Mouse (Mus musculus) T-cell, adult 2 months (primary cell): Measurements from ENCODE around the gene Chtop.
A peak's percentile ranks its signal among the peaks of the same experiment; 100 is the strongest.

ENCODE experiments used
- DNase-seq: peaks from one replicate; pipeline ENCODE4 v3.0.0; 2022; ENCODE audit warnings: low spot score

Chtop gene

DNA sequence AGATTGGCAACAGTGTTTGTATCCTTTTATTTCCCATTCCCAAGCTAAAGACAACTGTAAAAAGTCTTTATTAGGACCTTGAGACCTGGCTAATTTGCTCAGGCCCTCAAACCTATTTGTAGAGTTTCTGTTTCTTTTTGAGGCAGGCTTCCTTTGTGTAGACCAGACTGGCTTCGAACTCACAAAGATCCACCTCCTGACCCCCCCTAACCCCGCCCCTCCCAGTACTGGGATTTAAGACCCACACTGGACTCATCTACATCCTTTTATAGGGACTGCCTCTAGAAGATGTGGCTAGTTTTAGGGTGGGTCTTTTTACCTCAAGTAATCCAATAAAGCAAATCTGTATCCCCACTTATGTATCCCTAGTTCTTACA is 437 bp upstream of the Chtop start:
- DNase-seq: no peak

DNA sequence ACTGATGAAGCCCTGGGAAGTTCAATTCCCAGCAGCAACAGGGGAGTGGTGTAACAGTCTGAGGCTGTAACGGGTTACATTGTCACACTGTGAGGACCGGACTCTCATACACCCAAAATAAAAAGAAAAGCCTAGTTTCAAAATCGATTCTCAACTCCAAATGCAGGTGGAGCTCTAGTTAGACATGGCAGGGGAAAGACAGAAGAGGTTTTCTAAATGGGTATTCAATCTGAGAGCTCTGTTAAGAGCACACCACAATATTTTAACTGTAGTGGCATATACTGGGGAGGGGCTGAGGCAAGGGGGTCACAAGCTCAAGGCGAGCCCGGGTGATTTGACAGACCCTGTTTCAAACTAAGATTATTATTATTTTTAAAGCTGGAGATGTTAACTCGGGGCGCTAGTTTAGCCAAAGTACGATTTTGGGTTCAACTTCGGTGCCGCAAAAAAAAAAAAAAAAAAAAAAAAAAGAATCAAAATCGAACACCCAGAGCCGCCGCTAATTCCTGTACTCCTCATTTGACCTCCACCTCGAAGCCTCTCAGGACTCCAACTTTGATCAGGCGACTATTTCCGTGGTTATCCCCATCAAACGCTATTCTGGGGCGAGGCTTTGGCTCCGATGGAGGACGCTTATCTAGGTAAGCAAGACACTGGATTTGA is 880 bp downstream of the Chtop start:
- DNase-seq: no peak

DNA sequence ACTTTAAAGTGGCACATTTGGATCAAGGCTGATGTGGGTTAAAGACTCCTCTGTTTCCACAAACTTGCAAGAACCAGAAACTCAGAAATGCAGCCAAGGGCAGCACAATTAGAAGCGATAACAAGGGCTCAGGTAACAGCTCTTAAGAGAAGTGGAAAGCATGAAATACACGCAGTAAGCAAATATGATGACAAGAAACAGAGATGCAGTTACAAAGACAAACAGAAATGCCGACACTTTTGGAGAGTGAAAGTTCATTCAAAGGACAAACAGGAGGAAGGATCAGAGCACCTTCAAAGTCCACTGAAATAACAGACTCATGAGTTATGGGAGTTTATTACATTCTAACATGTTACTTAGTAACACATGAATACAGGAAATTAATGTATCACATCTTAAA is 2.9 kb downstream of the Chtop start:
- no peak for DNase-seq

DNA sequence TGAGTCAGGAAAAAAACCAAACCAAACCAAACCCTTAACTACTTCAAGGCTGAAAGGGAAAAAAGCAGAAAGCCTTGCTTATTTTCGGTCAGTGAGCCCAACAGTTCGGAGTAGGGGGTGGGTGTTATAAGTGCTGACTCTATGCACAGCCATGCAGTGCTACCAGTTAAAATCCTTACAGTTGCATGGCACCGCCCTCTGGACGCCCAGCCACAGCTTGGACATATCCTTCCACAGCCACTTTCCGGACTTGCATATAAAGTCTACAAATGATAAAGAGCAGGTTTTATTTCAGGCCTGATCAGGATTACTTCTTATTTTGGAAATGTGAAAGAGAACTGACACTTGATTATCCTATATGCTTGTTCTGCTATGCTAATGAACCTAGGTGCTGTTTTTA is 4.1 kb downstream of the Chtop start:
- DNase-seq: no peak

DNA sequence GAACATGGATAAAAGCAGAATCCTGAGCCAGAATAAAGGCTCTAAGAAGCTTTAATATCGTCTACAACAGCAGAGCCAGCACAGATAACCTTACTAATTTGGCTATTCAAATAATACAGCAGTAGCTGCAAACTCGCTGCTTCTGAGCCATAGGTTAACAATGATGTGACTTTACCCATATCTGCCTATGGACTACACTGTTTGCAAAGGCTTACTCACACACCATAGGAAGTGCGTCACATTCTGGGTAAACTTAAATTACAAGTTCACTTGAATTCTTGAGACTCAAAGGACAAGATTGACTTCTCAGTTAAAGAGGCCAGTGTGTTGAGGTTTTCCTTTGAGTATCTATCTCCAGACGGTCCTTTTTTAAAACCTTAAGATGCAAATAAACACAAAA is 5.9 kb downstream of the Chtop start:
- DNase-seq: no peak

DNA sequence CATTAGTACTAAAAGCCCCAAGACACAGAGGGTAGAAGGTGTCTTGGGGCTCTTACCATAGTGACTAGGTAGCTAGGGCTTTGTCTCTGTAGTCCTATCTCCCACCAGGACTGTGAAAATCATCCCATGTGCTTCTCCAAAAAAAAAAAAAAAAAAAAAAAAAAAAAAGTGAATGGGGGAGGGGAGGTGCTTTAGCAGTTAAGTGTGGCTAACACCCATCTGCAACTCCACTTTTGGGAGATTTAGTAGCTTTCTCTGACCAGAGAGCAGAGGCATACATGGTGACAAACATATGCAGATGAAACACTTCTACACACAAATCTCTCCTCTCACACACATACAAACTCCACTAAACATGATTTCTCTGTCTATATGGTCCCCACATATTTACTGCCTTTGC is 11.7 kb downstream of the Chtop start:
- no peak for DNase-seq

DNA sequence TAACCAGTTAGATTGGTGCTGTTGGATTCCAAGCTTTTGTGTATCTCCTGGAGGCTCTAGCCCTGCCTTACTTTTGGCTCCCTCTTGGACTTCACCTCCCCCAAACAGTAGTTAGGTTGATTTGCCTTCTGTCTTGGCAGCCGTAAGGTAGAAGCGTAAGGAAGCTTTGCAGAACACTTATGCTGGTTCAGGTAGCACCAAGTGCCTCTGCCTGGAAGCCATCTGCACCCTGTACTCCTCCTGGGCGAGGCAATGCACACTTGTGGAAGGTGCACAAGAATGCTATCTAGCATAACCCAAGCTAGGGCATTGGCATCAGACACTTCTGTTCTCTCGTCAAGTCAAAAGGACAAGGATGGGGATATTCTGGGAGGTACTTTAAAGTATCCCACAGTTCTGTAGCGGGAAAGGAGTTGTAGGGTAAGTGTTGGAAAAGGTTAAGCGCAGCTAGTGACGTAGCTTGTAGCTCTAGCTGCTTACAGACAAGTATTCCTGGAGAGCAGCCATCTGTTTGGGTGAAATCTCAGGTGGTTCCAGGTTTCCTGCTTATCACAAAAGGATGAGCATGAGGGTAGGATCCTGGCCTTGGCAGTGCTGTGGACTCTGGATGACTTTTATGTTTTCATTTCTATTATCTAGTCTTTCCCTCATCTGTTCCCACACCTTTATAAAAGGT is 13.3 kb downstream of the Chtop start:
- no peak for DNase-seq

DNA sequence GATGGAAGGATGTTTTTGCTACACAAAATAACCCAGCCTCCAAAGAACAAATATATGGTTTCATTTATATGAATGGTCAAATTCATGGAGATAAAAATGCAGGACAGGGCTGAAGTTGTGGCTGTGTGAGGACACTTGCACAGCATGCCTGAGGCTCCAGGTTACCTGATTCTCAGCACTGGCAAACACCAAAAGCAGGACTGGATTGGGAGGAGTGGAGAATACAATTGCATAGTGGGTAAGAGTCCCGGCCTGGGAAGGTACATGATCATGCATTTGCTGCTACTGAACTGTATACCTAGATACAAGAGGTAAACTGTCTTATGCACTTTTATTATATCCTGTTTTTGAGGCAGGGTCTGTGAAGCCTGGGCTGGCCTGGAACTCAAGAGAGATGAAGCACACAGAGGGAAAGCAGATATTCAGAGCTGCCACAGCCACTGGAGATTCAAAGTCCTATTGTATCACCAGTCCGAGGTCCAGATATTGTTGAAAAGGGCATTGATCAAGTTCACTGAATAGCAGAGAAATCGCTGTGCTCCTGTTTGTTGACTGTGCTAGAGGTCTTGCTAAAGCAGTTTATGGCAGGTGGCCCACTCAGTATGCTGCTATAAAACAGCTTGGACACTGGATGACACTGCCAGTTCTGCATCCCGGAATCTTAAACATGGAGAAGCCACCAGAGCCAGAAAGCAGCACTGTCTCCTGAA is 15.3 kb downstream of the Chtop start:
- DNase-seq: no peak

DNA sequence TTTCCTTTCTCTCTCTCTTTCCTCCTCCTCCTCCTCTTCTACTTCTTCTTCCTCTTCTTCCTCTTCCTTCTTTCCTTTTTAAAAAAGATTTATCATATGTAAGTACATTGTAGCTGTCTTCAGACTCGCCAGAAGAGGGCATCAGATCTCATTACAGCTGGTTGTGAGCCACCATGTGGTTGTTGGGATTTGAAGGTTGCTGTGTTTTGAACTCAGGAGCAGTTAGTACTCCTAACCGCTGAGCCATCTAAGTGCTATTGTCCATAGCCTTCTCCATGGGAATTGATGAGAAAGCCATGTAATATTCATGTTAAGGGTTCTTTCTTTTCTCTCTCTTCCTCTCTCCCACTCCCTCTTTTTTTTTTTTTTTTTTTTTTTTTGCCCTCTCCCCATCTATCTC is 17.9 kb downstream of the Chtop start:
- DNase-seq: peak; percentile 70

DNA sequence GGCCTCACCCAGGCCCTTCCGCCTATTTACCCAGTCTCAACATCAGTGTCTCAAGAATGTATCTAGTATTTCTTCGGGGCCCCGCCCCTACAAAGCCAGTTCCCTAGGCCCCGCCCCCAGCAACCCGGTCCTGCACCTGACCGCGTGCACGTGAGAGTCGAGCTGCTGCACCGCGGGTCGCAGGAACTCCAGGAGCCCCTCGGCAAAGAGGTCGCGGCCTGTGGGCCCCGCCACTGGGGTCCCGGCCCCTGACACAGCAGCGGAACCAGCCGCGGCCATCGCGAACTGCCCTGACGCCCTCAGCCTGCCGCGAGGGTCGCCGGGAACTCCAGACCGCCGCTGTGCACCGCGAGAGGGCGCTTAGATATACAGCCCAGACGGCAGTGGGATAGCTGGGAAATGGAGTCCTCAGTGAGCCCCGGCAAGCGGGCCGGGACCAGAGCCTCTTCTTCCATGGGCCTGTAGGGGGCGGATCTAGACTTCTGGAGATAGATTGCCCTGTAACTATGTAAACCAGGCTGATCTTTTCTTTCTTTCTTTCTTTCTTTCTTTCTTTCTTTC is 18.5 kb downstream of the Chtop start, which contains the start of gene Snapin:
Snapin (minus strand) TSS at position 338 of the 561 bp plus-strand sequence.
- peak; percentile 95 for DNase-seq

DNA sequence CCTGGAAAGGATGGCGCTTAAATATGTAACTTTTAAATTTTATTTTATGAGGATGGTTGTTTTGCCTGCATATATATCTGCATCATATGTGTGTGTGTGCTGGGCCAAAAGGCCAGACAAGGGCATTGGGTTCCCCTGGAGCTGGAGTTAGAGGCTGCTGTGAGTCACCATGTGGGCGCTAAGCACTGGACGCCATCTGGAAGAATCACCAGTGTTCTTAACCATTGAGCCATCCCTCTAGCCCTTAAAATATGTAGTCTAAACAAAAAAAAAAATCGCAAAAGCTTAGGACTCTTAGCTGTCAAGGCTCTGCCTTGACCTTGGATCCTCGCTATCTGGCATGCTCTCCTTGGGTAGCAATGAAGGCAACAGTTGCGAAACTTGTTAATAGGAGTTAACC is 20.7 kb downstream of the Chtop start:
- DNase-seq: no peak

DNA sequence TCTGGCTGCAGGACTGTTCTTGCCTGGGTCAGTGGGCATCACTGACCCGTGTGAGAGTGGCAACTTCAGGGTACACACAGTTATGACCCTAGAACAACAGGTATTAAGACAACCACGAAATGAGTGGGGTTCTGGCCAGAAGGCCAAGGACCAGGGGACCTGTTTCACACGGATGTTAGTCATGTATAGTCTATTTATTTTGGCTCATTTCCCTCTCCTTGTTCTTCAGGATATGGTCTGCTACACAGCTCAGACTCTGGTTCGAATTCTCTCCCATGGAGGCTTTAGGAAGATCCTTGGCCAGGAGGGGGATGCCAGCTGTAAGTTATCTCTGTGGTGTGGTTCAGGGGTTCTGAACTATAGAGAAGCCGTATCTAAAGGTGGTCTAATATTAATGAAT is 22.3 kb downstream of the Chtop start:
- DNase-seq: no peak

DNA sequence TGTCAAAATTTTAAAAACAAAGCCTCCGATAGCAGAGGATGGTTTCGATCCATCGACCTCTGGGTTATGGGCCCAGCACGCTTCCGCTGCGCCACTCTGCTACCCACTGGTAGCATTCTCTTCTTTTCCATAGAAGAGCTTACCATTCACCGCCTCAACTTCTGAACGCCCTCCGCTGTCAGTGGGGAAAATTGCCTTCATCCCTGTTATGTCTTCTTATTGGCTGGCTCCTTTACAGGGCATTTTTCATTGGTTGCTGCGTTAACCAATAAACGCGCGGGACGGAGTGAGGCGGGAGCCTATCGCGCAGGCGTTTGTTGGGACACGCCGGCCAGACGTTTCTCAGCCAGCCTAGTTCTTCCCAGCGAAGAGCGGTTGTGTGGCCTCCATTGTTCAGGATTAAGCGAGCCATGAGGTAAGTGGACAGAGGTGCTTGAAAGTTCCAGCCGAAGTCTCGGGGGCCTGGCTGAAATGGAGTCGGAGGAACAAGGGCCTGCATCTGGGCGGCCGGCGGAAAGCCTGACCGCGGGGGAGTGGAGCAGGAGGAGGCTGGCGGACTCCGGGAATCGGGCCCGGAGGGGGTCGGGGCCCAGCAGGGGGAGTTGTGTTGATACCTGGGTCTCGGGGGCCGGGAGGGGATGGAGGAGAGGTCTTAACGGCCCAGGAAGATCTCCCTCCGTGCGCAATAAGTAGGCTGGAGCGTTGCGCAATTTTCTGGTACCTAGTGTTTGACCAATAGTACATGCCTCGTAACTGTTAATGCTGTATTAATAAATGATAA is 33.3 kb downstream of the Chtop start, which contains the start of gene Ilf2:
Ilf2 (plus strand) TSS at position 296 of the 781 bp plus-strand sequence.
- DNase-seq: peak; percentile 96

DNA sequence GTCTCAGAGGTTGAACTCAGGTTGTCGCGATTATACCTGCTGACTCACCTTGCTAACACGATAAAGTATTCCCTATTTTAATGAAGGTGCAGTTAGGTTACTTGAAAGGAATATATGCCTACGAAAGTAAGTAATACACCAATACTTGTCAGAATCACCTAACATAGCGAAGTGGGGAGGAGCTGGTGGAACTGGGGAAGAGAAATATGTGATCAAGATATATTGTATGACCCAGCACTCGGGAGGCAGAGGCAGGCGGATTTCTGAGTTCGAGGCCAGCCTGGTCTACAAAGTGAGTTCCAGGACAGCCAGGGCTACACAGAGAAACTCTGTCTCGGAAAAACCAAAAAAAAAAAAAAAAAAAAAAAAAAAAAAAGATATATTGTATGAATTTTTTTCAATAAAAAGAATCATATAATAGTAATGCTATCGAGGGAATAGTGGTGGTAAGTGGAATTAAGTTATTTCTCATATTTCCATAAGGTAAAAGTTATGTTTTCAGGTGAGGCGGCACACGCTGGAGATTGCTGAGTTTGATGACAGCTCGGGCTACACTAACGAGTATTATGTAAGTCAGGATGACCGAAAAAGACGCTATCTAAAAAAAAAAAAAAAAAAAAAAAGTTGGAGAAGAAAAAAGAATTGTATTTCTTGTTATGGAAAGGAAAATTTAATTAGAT is 34.0 kb downstream of the Chtop start:
- DNase-seq: no peak

DNA sequence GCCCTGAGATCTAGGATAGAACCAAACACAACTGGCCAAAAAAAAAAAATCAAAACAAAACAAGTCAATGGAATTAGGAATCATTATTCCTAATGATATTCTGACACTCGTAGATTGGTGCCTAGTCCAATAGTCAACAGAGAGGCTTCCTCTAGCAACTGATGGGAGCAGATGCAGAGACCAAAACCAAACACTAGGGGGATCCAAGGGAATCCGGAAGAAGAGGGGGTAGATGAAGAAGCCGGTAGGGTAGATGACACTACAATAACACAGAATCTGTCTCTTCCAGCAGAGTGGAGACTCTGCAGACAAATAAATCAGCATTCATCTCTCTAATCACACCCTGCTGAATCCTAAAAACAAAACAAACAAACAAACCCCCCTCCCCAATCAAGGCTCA is 37.1 kb downstream of the Chtop start:
- DNase-seq: peak; percentile 76

DNA sequence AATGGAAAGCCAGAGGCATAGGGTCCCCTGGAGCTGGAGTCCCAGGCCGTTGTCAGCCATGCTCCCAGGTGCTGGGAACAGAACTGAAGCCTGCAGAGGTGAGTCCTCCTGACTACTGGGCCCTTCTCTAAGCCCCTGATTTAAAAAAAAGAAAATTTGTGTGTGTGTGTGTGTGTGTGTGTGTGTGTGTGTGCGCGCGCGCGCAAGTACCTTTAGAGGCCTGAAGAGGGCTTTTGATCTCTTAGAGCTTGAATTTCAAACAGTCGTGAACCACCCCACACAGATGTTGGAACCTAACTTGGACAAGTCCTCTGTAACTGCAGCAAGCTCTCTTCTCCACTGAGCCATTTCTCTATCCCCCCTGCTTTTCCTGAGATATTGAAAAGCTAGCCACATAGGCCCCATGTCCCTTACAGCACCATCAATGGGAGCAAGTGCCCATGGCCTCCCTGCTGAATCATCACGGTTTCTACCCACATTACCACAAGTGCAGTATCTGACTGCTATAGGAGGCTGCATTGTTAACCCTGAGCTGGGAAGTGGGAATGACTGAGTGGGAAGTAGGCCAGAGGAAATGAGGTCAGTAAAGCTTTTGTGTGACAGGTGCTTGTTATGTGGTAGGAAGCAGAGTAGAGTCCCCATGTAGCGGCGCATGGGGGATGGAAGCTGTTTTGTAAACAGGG is 41.5 kb downstream of the Chtop start:
- DNase-seq: no peak

DNA sequence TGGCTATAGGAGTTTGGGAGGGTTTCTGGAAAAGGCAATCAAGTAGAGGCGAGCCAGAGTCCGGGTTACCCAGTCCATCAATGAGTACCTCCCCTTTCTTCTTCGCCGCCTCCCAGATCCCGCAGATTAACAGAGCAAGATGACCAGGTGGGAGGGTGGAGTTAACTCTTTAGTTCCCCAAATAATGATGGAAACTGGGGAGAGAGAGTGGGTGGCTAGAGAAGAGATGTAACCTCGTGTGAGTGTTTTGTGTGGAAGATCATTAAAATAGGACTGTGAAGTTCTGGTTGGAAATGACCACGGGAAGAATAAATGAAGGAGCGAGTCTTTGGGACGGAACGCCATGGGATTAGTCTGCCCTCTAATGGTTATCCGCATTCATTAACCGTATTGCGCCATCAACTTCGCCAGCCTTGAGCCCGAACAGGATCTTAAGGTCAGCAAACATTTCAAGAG is 43.0 kb downstream of the Chtop start:
- no peak for DNase-seq

DNA sequence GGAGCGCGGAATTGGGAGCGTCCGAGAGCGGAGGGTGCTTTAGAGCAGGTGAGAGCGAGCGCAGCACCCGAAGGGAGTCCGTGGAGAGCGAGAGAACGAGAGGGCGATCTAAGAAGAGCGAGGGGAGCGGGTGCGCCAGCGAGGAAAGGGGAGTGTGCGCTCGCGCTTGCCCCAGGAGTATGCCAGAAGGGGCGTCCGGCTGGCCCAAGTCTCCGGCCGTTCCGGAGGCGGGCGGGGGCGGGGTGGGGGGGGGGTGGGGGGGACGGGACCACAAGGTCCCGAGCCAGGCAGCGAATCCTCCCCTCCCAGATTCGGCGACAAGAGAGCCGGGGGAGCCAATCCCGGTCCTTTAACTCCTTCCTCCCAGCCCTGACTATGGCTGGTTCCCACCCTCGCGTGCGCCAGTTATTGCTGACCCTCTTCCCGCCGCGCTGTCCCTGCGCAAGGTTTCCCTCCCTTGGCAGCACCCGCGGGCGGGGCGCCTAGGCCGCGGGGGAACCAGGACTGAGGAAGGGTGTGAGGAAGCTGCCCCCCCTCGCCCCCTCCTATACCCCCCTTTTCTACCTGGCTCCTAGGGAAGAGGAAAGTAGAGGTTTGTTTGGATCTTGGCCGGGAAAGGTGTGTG is 43.5 kb downstream of the Chtop start, which contains the start of gene Npr1:
Npr1 (minus strand) TSS at position 181 of the 625 bp plus-strand sequence.
- no peak for DNase-seq

DNA sequence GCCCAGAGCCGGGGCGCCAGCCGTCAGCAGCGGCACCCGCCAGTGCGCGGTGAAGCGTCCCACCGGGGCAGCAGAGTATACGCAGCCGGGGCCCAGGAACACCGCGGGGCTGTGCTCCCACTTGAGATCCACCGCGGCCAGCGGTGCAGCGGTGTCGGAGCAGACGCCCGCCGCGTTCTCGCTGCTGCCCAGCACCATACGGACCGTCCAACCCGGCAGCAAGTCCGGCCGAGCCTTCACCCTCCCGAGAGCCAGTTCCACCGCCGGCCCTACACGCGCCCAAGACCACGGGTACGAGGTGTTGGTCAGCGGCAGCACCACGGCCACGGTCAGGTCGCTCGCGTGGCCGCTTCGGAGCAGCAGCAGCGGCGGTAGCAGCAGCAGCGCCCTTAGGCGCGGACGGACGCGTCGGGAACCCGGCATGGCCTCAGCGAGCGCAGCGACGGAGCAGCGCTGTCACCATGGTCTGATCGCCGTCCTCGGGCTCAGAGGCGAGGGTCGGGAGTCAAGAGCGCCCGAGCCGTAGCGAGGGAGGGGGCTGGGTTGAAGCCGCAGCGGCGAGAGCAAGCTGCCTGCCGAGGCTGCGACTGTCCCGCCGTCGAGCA is 44.1 kb downstream of the Chtop start:
- peak; percentile 33 for DNase-seq

DNA sequence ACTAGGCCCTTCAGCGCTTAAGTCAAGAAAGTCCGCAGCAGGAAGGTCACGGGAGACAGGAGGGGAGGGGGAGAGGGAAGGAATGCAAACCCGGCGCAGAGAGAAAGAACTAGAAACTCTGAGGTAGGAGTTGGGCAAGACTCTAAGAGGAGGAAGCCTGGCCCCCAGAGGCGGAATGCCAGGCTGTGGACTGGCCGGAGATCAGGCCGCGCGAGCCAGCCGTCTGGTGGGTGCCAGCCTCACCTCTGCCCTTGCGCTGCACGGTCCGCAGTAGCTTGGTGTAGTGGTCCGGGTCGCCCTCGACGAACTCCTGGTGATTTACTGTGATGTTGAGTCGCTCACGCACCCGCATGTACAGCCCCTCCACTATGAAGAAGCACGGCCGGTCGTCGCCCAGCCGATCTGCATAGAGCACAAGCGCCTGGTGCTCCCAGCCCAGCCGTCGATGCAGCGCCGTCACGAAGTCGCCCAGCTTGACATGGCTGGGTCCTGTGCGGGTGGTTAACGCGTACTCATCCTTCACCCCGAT is 44.7 kb downstream of the Chtop start:
- DNase-seq: peak; percentile 9
